Mouse (Mus musculus) CH12.LX (cell line): Measurements from ENCODE around the gene Mkln1. TPM values are rescaled to one million over a fixed set of nuclear protein-coding genes. Genes with fewer than 3 reads are reported as not detected.
A peak's percentile ranks its signal among the peaks of the same experiment; 100 is the strongest.
"Not testable (repeated sequence)": the region's sequence is repeated elsewhere in the genome, so short reads cannot be mapped to it uniquely, and the experiment has no call there.

Experiments
- DNase-seq: peaks from one replicate; pipeline ENCODE4 v3.0.0-alpha.2; 2013; ENCODE audit errors: extremely low read depth
- H3K27ac ChIP-seq: 2 replicates; pipeline ENCODE4 v1.5.1; 2012; ENCODE audit warnings: low read depth, mild to moderate bottlenecking, control low read depth, moderate library complexity; ENCODE audit not compliant: insufficient read depth
- H3K27me3 ChIP-seq: replicated peaks from 2 replicates; pipeline ENCODE3; 2012; ENCODE audit warnings: inconsistent platforms
- H3K36me3 ChIP-seq, 2 experiments: replicated peaks in 1 of 2; 2 replicates each; pipeline versions ENCODE3 to v1.6.1; 2012; ENCODE audit warnings: inconsistent platforms in 1 of 2, low read length in 1 of 2, mild to moderate bottlenecking in 1 of 2, mixed read lengths in 1 of 2, moderate library complexity in 1 of 2; ENCODE audit not compliant: control insufficient read depth in 1 of 2, insufficient read depth in 1 of 2
- H3K4me1 ChIP-seq, 2 experiments: 2 replicates each; pipeline ENCODE4 v1.6.1; 2012; ENCODE audit warnings: inconsistent platforms in 1 of 2, moderate library complexity in 1 of 2; ENCODE audit not compliant: insufficient read depth in 2 of 2, control insufficient read depth in 1 of 2
- H3K4me2 ChIP-seq: 2 replicates; pipeline ENCODE4 v1.6.1; 2012; ENCODE audit warnings: low read depth, mild to moderate bottlenecking, control low read depth; ENCODE audit not compliant: poor library complexity, insufficient read depth, severe bottlenecking
- H3K4me3 ChIP-seq, 3 experiments: fragments of 150-350 bp in 1 of 3; sonication (generic) in 1 of 3; replicated peaks in 1 of 3; 2 replicates each; pipeline versions ENCODE3 to v1.5.1; 2011 to 2012; ENCODE audit warnings: low read depth in 2 of 3, low read length in 2 of 3, mild to moderate bottlenecking in 2 of 3, moderate library complexity in 2 of 3, control low read depth in 1 of 3, improper control_type of control experiment in 1 of 3, inconsistent platforms in 1 of 3, mixed read lengths in 1 of 3; ENCODE audit not compliant: poor library complexity in 1 of 3
- H3K79me2 ChIP-seq: replicated peaks from 2 replicates; pipeline ENCODE4 v1.6.1; 2012; ENCODE audit warnings: mild to moderate bottlenecking, moderate library complexity; ENCODE audit not compliant: control insufficient read depth, poor library complexity, insufficient read depth, severe bottlenecking; ENCODE audit errors: extremely low read depth
- H3K9ac ChIP-seq: 2 replicates; pipeline ENCODE4 v1.6.1; 2012; ENCODE audit warnings: low read depth, mild to moderate bottlenecking, control low read depth, moderate library complexity; ENCODE audit not compliant: insufficient read depth
- H3K9me3 ChIP-seq: replicated peaks from 2 replicates; pipeline ENCODE3; 2012; ENCODE audit warnings: low read length, inconsistent platforms, mixed read lengths
- CHD1 ChIP-seq: IDR thresholded peaks from 2 replicates; pipeline ENCODE4 v1.6.1; 2012; ENCODE audit warnings: low read depth, low read length, improper control_type of control experiment, inconsistent platforms
- E2F4 ChIP-seq: IDR thresholded peaks from 2 replicates; pipeline ENCODE4 v1.6.1; 2011; ENCODE audit warnings: low read depth, low read length, improper control_type of control experiment; ENCODE audit not compliant: insufficient replicate concordance
- EP300 ChIP-seq: IDR thresholded peaks from 2 replicates; pipeline ENCODE4 v1.6.1; 2011; ENCODE audit warnings: low read length, improper control_type of control experiment
- GABPA ChIP-seq: IDR thresholded peaks from 2 replicates; pipeline ENCODE4 v1.6.1; 2012; ENCODE audit warnings: low read depth, low read length, improper control_type of control experiment, inconsistent platforms; ENCODE audit not compliant: insufficient replicate concordance
- IRF4 ChIP-seq: IDR thresholded peaks from 2 replicates; pipeline ENCODE4 v1.6.1; 2014; ENCODE audit warnings: low read depth, mild to moderate bottlenecking, inconsistent platforms, low read length, improper control_type of control experiment
- JUN ChIP-seq: IDR thresholded peaks from 2 replicates; pipeline ENCODE4 v1.6.1; 2011; ENCODE audit warnings: low read depth, mild to moderate bottlenecking, low read length, improper control_type of control experiment, moderate library complexity; ENCODE audit not compliant: insufficient read depth
- JUND ChIP-seq: conservative IDR thresholded peaks from 2 replicates; pipeline ENCODE4 v1.6.1; 2011; ENCODE audit warnings: low read depth, low read length, improper control_type of control experiment
- KAT2A ChIP-seq: IDR thresholded peaks from 2 replicates; pipeline ENCODE4 v1.6.1; 2012; ENCODE audit warnings: low read length, improper control_type of control experiment, inconsistent platforms; ENCODE audit not compliant: insufficient replicate concordance
- MAX ChIP-seq: IDR thresholded peaks from 2 replicates; pipeline ENCODE4 v1.6.1; 2011; ENCODE audit warnings: low read length, improper control_type of control experiment
- MAZ ChIP-seq: IDR thresholded peaks from 2 replicates; pipeline ENCODE4 v1.6.1; 2012; ENCODE audit warnings: low read depth, mild to moderate bottlenecking, inconsistent platforms, low read length, improper control_type of control experiment, moderate library complexity
- MXI1 ChIP-seq: IDR thresholded peaks from 2 replicates; pipeline ENCODE4 v1.6.1; 2011; ENCODE audit warnings: mild to moderate bottlenecking, low read depth, low read length, improper control_type of control experiment
- POLR2A ChIP-seq: IDR thresholded peaks from 2 replicates; pipeline ENCODE4 v1.6.1; 2011; ENCODE audit warnings: low read depth, mild to moderate bottlenecking, improper control_type of control experiment, low read length
- TCF12 ChIP-seq: IDR thresholded peaks from 2 replicates; pipeline ENCODE4 v1.6.1; 2014; ENCODE audit warnings: low read depth, mild to moderate bottlenecking, inconsistent platforms, low read length, improper control_type of control experiment
- ZNF384 ChIP-seq: IDR thresholded peaks from 2 replicates; pipeline ENCODE4 v1.6.1; 2012; ENCODE audit warnings: low read depth, low read length, improper control_type of control experiment, inconsistent platforms
- dilution Hi-C: fragments of 300-500 bp; cut with MboI; formaldehyde crosslinking; loops from 2 replicates; pipeline ENCODE4 v1.14.3; 2020; ENCODE audit warnings: low sequenced_read_pairs; ENCODE audit not compliant: extremely low pct_unique_long_range_greater_than_20kb, extremely low pct_ligation_motif_present
- in situ Hi-C: fragments of 300-500 bp; cut with MboI; formaldehyde crosslinking; loops from 3 replicates; pipeline ENCODE4 v1.14.3; 2019; ENCODE audit warnings: low sequenced_read_pairs, low pct_ligation_motif_present, low pct_unique_long_range_greater_than_20kb, mixed read lengths
- polyA plus RNA-seq: library from polyadenylated mRNA; unstranded; fragments of >175 nt; gene quantifications from 2 replicates; pipeline ENCODE4 v1.2.1, GENCODE M21; 2012; ENCODE audit warnings: low read depth; ENCODE audit not compliant: insufficient read length
- total RNA-seq, 2 experiments: library from RNA; depleted of rRNA; stranded (reverse); fragments of 300-350 nt in 1 of 2; fragments of >200 nt in 1 of 2; gene quantifications; 2 replicates each; pipeline ENCODE4 v1.2.3; 2012 to 2014

Mkln1 gene
- total and polyA plus RNA-seq, 3 experiments: 79.6 to 127 (median 115) TPM

GRCm38 (mm10) chr6:31561948-31562347, 163.4 kb downstream of the Mkln1 start:
- peak; percentile 31; the same call in 1 of the 2 replicates for TF ChIP-seq ZNF384
- H3K9me3 ChIP-seq, H3K4me2 ChIP-seq, H3K36me3 ChIP-seq, H3K27ac ChIP-seq, dilution Hi-C loops, H3K9ac ChIP-seq, H3K79me2 ChIP-seq, DNase-seq, H3K4me3 ChIP-seq, in situ Hi-C loops, H3K4me1 ChIP-seq: not testable (repeated sequence)
- H3K27me3 ChIP-seq: peaks cover 79% of the 10 kb centered on the region

- Histone ChIP-seq H3K9ac (no peak overlapping the region), H3K9me3 (no peaks in the 10 kb centered on the region), H3K27me3 (peaks cover 80% of the 10 kb centered on the region), H3K4me2 (no peak overlapping the region), H3K27ac (no peak overlapping the region), H3K79me2 (no peaks in the 10 kb centered on the region), H3K36me3 (no peaks in the 10 kb centered on the region), H3K4me3 (no peak overlapping the region), H3K4me1 (0 out of 4 replicates have a peak, but pooled peaks cover 0 to 2% of the 10 kb centered on the region in 2 experiments)
- DNase-seq: no peak
- in situ Hi-C loops: no loop called here
- dilution Hi-C loops: no loop called here
- no peak for TF ChIP-seq EP300
- no peak for TF ChIP-seq JUND
- no peak for TF ChIP-seq E2F4
- no peak for TF ChIP-seq JUN
- no peak for TF ChIP-seq MAZ
- TF ChIP-seq IRF4: no peak
- no peak for TF ChIP-seq KAT2A
- TF ChIP-seq TCF12: no peak
- no peak for TF ChIP-seq MAX
- TF ChIP-seq GABPA: no peak
- TF ChIP-seq POLR2A: no peak
- TF ChIP-seq CHD1: no peak
- no peak for TF ChIP-seq MXI1
Observed at GRCm38 (mm10) chr6:31562371-31563080, 164.0 kb downstream of the Mkln1 start.
